8 mouse cellular contexts compared by ENCODE assay signal in the genomic region with DNA sequence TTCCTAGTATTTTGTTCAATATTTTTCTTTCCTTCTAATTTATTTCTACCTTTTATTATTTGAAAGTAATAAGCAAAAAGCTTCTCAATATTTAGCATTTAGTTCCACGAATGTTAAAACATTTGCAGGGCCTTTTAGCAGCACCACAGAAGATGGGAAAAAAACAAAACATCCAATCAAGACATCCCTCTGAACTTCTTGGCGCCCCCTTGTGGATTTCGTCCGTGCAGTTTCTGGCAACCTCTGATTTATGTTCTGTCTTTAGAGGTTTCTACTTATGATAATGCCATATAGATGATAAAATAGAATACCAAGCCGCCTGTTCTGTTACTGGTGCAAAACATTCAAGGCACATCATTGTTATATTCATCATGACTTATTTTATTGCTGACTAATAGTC.
DNase-seq lines count a peak whose midpoint lies in the region; ATAC-seq and TF ChIP-seq lines count a peak whose summit lies in the region.

No protein-coding gene starts in this region.

- peak; percentile 33 for DNase-seq in forebrain, embryonic 10.5 days (ENCODE audit: extremely low spot score, low spot score)
- peak; percentile 36 for DNase-seq in midbrain, embryonic 10.5 days (ENCODE audit: low spot score)
- peak; percentile 66 for DNase-seq in brain, embryonic 14.5 days (ENCODE audit: low read depth)
- DNase-seq in frontal cortex, adult 2 months (ENCODE audit: extremely low spot score in 1 of 2, low spot score in 1 of 2), result peak; percentile 8 to 74
- DNase-seq in limb, embryonic 10.5 days (ENCODE audit: low spot score), result peak; percentile 33
- DNase-seq in thymus, postnatal 25 days, result peak; percentile 1

- no peak overlapping the region for H3K4me2 ChIP-seq in forebrain, embryonic 13.5 days
- H3K4me2 ChIP-seq in midbrain, embryonic 13.5 days (replicated peaks), result no peak overlapping the region

- H3K27me3 ChIP-seq in forebrain, embryonic 10.5 days (ENCODE audit: poor library complexity, severe bottlenecking), result no peaks in the 10 kb centered on the region
- H3K27me3 ChIP-seq in forebrain, embryonic 13.5 days, result no peaks in the 10 kb centered on the region
- no peaks in the 10 kb centered on the region for H3K27me3 ChIP-seq in midbrain, embryonic 10.5 days (ENCODE audit: low read depth, poor library complexity, severe bottlenecking)
- no peaks in the 10 kb centered on the region for H3K27me3 ChIP-seq in midbrain, embryonic 13.5 days
- H3K27me3 ChIP-seq in limb, embryonic 10.5 days (ENCODE audit: low read depth, poor library complexity, severe bottlenecking), result no peaks in the 10 kb centered on the region

- no peak overlapping the region for H3K9ac ChIP-seq in forebrain, embryonic 13.5 days
- no peak overlapping the region for H3K9ac ChIP-seq in midbrain, embryonic 13.5 days (replicated peaks)

- no peaks in the 10 kb centered on the region for H3K36me3 ChIP-seq in forebrain, embryonic 10.5 days (replicated peaks)
- H3K36me3 ChIP-seq in forebrain, embryonic 13.5 days (ENCODE audit: poor library complexity, severe bottlenecking), result no peaks in the 10 kb centered on the region
- no peaks in the 10 kb centered on the region for H3K36me3 ChIP-seq in midbrain, embryonic 10.5 days
- H3K36me3 ChIP-seq in midbrain, embryonic 13.5 days, result no peaks in the 10 kb centered on the region
- H3K36me3 ChIP-seq in limb, embryonic 10.5 days, result no peaks in the 10 kb centered on the region

- no peak overlapping the region for H3K4me3 ChIP-seq in forebrain, embryonic 10.5 days
- no peak overlapping the region for H3K4me3 ChIP-seq in forebrain, embryonic 13.5 days
- H3K4me3 ChIP-seq in midbrain, embryonic 10.5 days, result no peak overlapping the region
- no peak overlapping the region for H3K4me3 ChIP-seq in midbrain, embryonic 13.5 days (replicated peaks)
- H3K4me3 ChIP-seq in limb, embryonic 10.5 days, result no peak overlapping the region

- TF ChIP-seq POLR2A in brain, embryonic 14.5 days (IDR thresholded peaks at IDR 0.05; ENCODE audit: borderline replicate concordance, extremely low read depth, insufficient read depth, insufficient read length, poor library complexity, severe bottlenecking), result no peak

- H3K9me3 ChIP-seq in forebrain, embryonic 10.5 days, result no peaks in the 10 kb centered on the region
- no peaks in the 10 kb centered on the region for H3K9me3 ChIP-seq in forebrain, embryonic 13.5 days (replicated peaks)
- no peaks in the 10 kb centered on the region for H3K9me3 ChIP-seq in midbrain, embryonic 10.5 days (replicated peaks)
- no peaks in the 10 kb centered on the region for H3K9me3 ChIP-seq in midbrain, embryonic 13.5 days
- H3K9me3 ChIP-seq in limb, embryonic 10.5 days (replicated peaks), result no peaks in the 10 kb centered on the region

- peak; percentile 70; the same call in 1 of the 2 replicates for TF ChIP-seq CTCF in brain, embryonic 14.5 days (IDR thresholded peaks at IDR 0.05; ENCODE audit: borderline replicate concordance, extremely low read depth, insufficient read depth, insufficient read length)

- ATAC-seq in forebrain, embryonic 13.5 days, result no peak
- ATAC-seq in midbrain, embryonic 13.5 days, result no peak

- no peaks in the 10 kb centered on the region for H3K4me1 ChIP-seq in forebrain, embryonic 10.5 days
- no peaks in the 10 kb centered on the region for H3K4me1 ChIP-seq in forebrain, embryonic 13.5 days
- no peaks in the 10 kb centered on the region for H3K4me1 ChIP-seq in midbrain, embryonic 10.5 days
- no peaks in the 10 kb centered on the region for H3K4me1 ChIP-seq in midbrain, embryonic 13.5 days (replicated peaks)
- H3K4me1 ChIP-seq in limb, embryonic 10.5 days, result no peaks in the 10 kb centered on the region

- WGBS in forebrain, embryonic 10.5 days, result 10% methylated on average over 5 of the region's 5 CpGs
- 10% methylated on average over 5 of the region's 5 CpGs for WGBS in forebrain, embryonic 13.5 days
- WGBS in midbrain, embryonic 10.5 days, result 13% methylated on average over 5 of the region's 5 CpGs
- 11% methylated on average over 5 of the region's 5 CpGs for WGBS in midbrain, embryonic 13.5 days
- WGBS in limb, embryonic 10.5 days, result 15% methylated on average over 5 of the region's 5 CpGs

- no peak overlapping the region for H3K27ac ChIP-seq in forebrain, embryonic 10.5 days
- H3K27ac ChIP-seq in forebrain, embryonic 13.5 days, result no peak overlapping the region
- H3K27ac ChIP-seq in midbrain, embryonic 10.5 days (replicated peaks), result no peak overlapping the region
- H3K27ac ChIP-seq in midbrain, embryonic 13.5 days, result no peak overlapping the region
- H3K27ac ChIP-seq in limb, embryonic 10.5 days, result no peak overlapping the region

Comparison
In these comparisons a context has a peak if more than half of its experiments do, and no peak if none do; other contexts are left out.
1. DNase-seq: peak in every context shown above with its lines; median percentile 66 in brain, embryonic 14.5 days; 41 in frontal cortex, adult 2 months; 36 in midbrain, embryonic 10.5 days; 33 in forebrain, embryonic 10.5 days; 33 in limb, embryonic 10.5 days; 1 in thymus, postnatal 25 days.